Mouse (Mus musculus): ENCODE measurements around the gene Spata25.

GRCm38 (mm10) chr2:164821060-164821459 is 7.3 kb downstream of the Spata25 start:
- no peak for TF ChIP-seq GATA1 (IDR thresholded peaks at IDR 0.05; ENCODE audit: low read length)
- TF ChIP-seq TAL1 (IDR thresholded peaks at IDR 0.05; ENCODE audit: low read length): no peak

All from erythroblast, embryonic 14.5 days (primary cell).